Mouse (Mus musculus) myocyte (in vitro differentiated cells): Measurements from ENCODE around the gene Ldb2. TPM values are rescaled to one million over a fixed set of nuclear protein-coding genes. Genes with fewer than 3 reads are reported as not detected.

Source experiments
- H3K27me3 ChIP-seq: one replicate; pipeline ENCODE4 v1.6.1; 2011; ENCODE audit not compliant: control insufficient read depth, insufficient read depth, insufficient read length
- H3K36me3 ChIP-seq: one replicate; pipeline ENCODE4 v1.6.1; 2011; ENCODE audit not compliant: control insufficient read depth, insufficient read depth
- H3K4me2 ChIP-seq: one replicate; pipeline ENCODE4 v1.6.1; 2011; ENCODE audit warnings: low read depth, control low read depth
- H3K4me3 ChIP-seq: one replicate; pipeline ENCODE4 v1.5.1; 2011; ENCODE audit warnings: mild to moderate bottlenecking, control low read depth, moderate library complexity
- H3K79me2 ChIP-seq: one replicate; pipeline ENCODE4 v1.6.1; 2011; ENCODE audit not compliant: control insufficient read depth, insufficient read depth
- H3ac ChIP-seq: one replicate; pipeline ENCODE4 v1.6.1; 2011; ENCODE audit not compliant: control insufficient read depth, insufficient read length
- CEBPB ChIP-seq: IDR thresholded peaks from 2 replicates; pipeline ENCODE4 v1.6.1; 2011; ENCODE audit warnings: mild to moderate bottlenecking, moderate library complexity; ENCODE audit not compliant: poor library complexity, insufficient read depth, severe bottlenecking
- E2F4 ChIP-seq: IDR thresholded peaks from one replicate; pipeline ENCODE4 v1.6.1; 2011; ENCODE audit warnings: mild to moderate bottlenecking, control low read depth, moderate library complexity; ENCODE audit not compliant: insufficient read depth
- MAX ChIP-seq: IDR thresholded peaks from one replicate; pipeline ENCODE4 v1.6.1; 2011; ENCODE audit warnings: low read depth, mild to moderate bottlenecking, control low read depth
- MYOD1 ChIP-seq, 3 experiments: IDR thresholded peaks; one replicate each; pipeline ENCODE4 v1.6.1; 2011; ENCODE audit warnings: control low read depth in 2 of 3, low read depth in 2 of 3, mild to moderate bottlenecking in 2 of 3, moderate library complexity in 1 of 3; ENCODE audit not compliant: insufficient read length in 2 of 3, control insufficient read depth in 1 of 3
- MYOG ChIP-seq, 3 experiments: IDR thresholded peaks; one replicate each; pipeline ENCODE4 v1.6.1; 2011; ENCODE audit warnings: control low read depth in 2 of 3, low read depth in 2 of 3, mild to moderate bottlenecking in 2 of 3; ENCODE audit not compliant: insufficient read length in 2 of 3, control insufficient read depth in 1 of 3, insufficient read depth in 1 of 3
- POLR2A ChIP-seq: IDR thresholded peaks from one replicate; pipeline ENCODE4 v1.6.1; 2011; ENCODE audit warnings: low read depth, mild to moderate bottlenecking, control low read depth, moderate library complexity; ENCODE audit not compliant: insufficient read length
- POLR2AphosphoS2 ChIP-seq: IDR thresholded peaks from one replicate; pipeline ENCODE4 v1.6.1; 2011; ENCODE audit warnings: low read depth, control low read depth; ENCODE audit not compliant: insufficient read length
- REST ChIP-seq: IDR thresholded peaks from one replicate; pipeline ENCODE4 v1.6.1; 2011; ENCODE audit warnings: mild to moderate bottlenecking, control low read depth, moderate library complexity; ENCODE audit not compliant: insufficient read depth, insufficient read length
- SRF ChIP-seq: IDR thresholded peaks from one replicate; pipeline ENCODE4 v1.6.1; 2011; ENCODE audit warnings: low read depth; ENCODE audit not compliant: control insufficient read depth, insufficient read length
- TCF12 ChIP-seq: IDR thresholded peaks from one replicate; pipeline ENCODE4 v1.6.1; 2011; ENCODE audit warnings: mild to moderate bottlenecking, control low read depth; ENCODE audit not compliant: poor library complexity, insufficient read depth, severe bottlenecking
- TCF3 ChIP-seq: IDR thresholded peaks from one replicate; pipeline ENCODE4 v1.6.1; 2011; ENCODE audit warnings: low read depth, control low read depth; ENCODE audit not compliant: insufficient read length
- USF1 ChIP-seq: IDR thresholded peaks from one replicate; pipeline ENCODE4 v1.6.1; 2011; ENCODE audit warnings: low read depth, mild to moderate bottlenecking, control low read depth, moderate library complexity
- polyA plus RNA-seq: library from polyadenylated mRNA; unstranded; fragments of >200 nt; fragmentation: generic; extraction: Trizol; gene quantifications from one replicate; pipeline ENCODE4 v1.2.1, GENCODE M21; 2012; ENCODE audit warnings: missing spikeins

Gene Ldb2
- polyA plus RNA-seq, 1 experiment = not detected

DNA sequence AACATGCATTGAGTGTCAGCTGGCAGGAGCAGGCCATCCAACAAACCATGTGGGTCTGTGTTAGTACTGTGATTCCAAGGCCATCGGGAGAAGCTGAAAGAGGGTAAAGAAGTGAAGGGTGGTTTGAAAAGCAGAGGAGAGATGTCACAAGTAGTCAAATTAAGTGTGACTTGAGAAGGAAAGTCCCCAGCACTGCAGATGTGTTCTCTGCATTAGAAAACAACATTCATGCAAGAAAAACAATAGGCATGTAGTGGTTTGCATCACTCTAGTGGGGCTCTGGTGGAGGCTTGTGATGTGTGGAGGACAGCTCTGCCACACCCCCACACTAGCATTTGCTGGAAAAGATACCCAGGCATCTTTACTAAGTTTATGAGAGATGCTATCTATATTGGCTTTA lies 323.9 kb downstream of the Ldb2 start:
- Histone ChIP-seq H3K4me3 (no peak overlapping the region), H3K36me3 (no peaks in the 10 kb centered on the region), H3K27me3 (no peaks in the 10 kb centered on the region), H3ac (no peak overlapping the region), H3K4me2 (no peak overlapping the region), H3K79me2 (no peaks in the 10 kb centered on the region)
- TF ChIP-seq MAX (no peak), POLR2AphosphoS2 (no peak), CEBPB (no peak), SRF (no peak), POLR2A (no peak), TCF12 (no peak), MYOG (IDR thresholded peaks at IDR 0.05; ENCODE audit: control insufficient read depth in 1 of 3, insufficient read depth in 1 of 3, insufficient read length in 2 of 3, low read depth in 2 of 3) (no peak), E2F4 (no peak), USF1 (no peak), TCF3 (no peak), REST (no peak), MYOD1 (IDR thresholded peaks at IDR 0.05; ENCODE audit: control insufficient read depth in 1 of 3, insufficient read length in 2 of 3, low read depth in 2 of 3) (no peak)

DNA sequence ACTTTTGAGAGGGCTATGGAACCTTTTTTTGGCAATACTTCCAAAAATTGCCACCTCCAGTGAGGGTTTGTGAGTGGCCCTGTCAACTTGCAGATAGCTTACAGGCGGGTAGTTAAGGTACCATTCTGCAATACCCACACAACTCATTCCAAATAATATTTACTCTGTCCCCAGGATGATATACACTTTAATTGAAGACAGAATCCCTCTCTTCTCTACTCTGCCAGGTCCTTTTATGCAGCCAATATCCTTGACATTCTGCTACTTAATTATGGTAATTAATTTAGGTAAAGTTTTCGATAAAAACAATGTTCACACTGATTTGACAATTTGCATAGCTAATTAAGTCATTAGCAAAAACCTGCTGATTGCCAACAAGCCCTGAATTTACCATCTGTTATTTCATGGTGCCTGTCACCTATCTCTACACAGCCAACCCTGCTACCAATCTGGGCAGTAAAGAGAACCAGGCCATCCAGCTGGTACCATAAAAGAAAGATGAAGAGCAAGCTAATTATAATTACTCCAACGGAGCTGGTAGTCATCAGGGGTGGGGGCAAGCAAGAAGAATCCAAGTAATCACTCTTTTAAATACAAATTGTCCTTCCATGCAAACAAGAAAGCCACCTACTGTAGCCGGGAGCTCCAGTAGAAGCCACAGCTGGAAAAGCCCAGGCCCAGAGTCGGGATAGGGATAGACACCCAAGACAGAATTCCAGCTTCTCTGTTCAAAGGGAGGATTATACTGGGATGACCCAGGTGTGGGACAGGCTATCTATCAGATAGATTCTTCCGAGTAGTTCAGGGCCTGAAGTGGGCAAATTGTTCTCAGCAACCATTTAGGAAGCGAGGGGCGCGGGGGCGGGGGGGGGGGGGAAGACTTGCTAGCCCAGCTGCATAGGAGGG lies 325.4 kb downstream of the Ldb2 start:
- Histone ChIP-seq H3K27me3 (no peaks in the 10 kb centered on the region), H3K36me3 (no peaks in the 10 kb centered on the region), H3K4me3 (no peak overlapping the region), H3K4me2 (no peak overlapping the region), H3K79me2 (no peaks in the 10 kb centered on the region), H3ac (no peak overlapping the region)
- TF ChIP-seq POLR2A (no peak), MYOD1 (IDR thresholded peaks at IDR 0.05; ENCODE audit: control insufficient read depth in 1 of 3, insufficient read length in 2 of 3, low read depth in 2 of 3) (no peak), SRF (no peak), REST (no peak), E2F4 (no peak), TCF3 (no peak), MAX (no peak), TCF12 (no peak), MYOG (IDR thresholded peaks at IDR 0.05; ENCODE audit: control insufficient read depth in 1 of 3, insufficient read depth in 1 of 3, insufficient read length in 2 of 3, low read depth in 2 of 3) (no peak), POLR2AphosphoS2 (no peak), USF1 (no peak), CEBPB (no peak)

DNA sequence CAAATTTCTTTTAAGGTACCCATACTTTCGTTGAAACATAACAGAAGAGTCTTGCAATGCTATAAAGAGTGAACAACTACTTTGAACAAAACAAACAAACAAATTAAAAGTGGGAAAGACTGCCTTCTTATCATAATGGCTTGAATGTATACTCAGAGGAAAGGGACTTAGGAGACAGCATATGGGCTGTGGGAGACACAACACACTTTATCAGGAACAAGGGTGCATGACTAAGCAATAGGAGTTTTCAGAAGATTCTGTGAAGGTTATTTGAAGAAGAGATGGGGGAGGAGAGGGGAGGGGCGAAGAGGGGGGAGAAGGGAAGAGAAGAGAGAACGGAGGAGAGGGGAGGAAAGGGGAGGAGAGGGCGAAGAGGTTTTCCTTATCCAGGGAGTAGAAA lies 334.2 kb downstream of the Ldb2 start:
- no peak overlapping the region for H3K4me3 ChIP-seq
- TF ChIP-seq E2F4 (no peak), MYOG (IDR thresholded peaks at IDR 0.05; ENCODE audit: control insufficient read depth in 1 of 3, insufficient read depth in 1 of 3, insufficient read length in 2 of 3, low read depth in 2 of 3) (no peak), TCF3 (no peak), MYOD1 (IDR thresholded peaks at IDR 0.05; ENCODE audit: control insufficient read depth in 1 of 3, insufficient read length in 2 of 3, low read depth in 2 of 3) (no peak)
- no peaks in the 10 kb centered on the region for H3K79me2 ChIP-seq
- H3K4me2 ChIP-seq = no peak overlapping the region
- H3K27me3 ChIP-seq = no peaks in the 10 kb centered on the region
- H3ac ChIP-seq = no peak overlapping the region
- no peaks in the 10 kb centered on the region for H3K36me3 ChIP-seq
